Mouse (Mus musculus) erythroid progenitor cell, adult 5-6 weeks (primary cell): ENCODE data around the gene Olfr303. TPM values are rescaled to one million over a fixed set of nuclear protein-coding genes. Genes with fewer than 3 reads are reported as not detected.
"Not testable (repeated sequence)": the region's sequence is repeated elsewhere in the genome, so short reads cannot be mapped to it uniquely, and the experiment has no call there.

Source experiments
- ATAC-seq: replicated peaks from 2 replicates; pipeline ENCODE4 v1.8.0; 2016; ENCODE audit warnings: moderate number of reproducible peaks, mild to moderate bottlenecking, moderate TSS enrichment, inconsistent platforms; ENCODE audit not compliant: poor library complexity, low FRiP score, severe bottlenecking
- total RNA-seq, 2 experiments: library from RNA; stranded (forward) in 1 of 2; stranded (reverse) in 1 of 2; fragments of 150-400 nt in 1 of 2; fragments of 186-747, 209-891 nt in 1 of 2; gene quantifications; 2 replicates each; pipeline versions ENCODE4 v1.2.3 to v1.2.4; 2015 to 2017; ENCODE audit warnings: low replicate concordance in 2 of 2

Gene Olfr303
- not detected in 2 replicates for total RNA-seq (2015; ENCODE audit: low replicate concordance)
- not detected in 2 replicates for total RNA-seq (2017; ENCODE audit: low replicate concordance)

- ATAC-seq: no peak
Observed at GRCm38 (mm10) chr7:86397689-86398088, at the start of gene Olfr303. TSS of gene Olfr303 (minus strand) at chr7:86397789.

- no peak for ATAC-seq
Observed at GRCm38 (mm10) chr7:86403546-86403945, 6.0 kb upstream of the Olfr303 start, which contains the start of gene Olfr301. TSS of gene Olfr301 (plus strand) at chr7:86403846.

- no peak for ATAC-seq
Observed at GRCm38 (mm10) chr7:86386558-86386957, 11.0 kb downstream of the Olfr303 start, which contains the start of gene Olfr304. TSS of gene Olfr304 (minus strand) at chr7:86386658.

- no peak for ATAC-seq
Observed at GRCm38 (mm10) chr7:86385769-86386168, 11.8 kb downstream of the Olfr303 start.

GRCm38 (mm10) chr7:86366828-86367227 lies 30.8 kb downstream of the Olfr303 start, which contains the start of gene Olfr305:
TSS of gene Olfr305 (minus strand) at chr7:86366928.
- ATAC-seq: no peak

GRCm38 (mm10) chr7:86346296-86346695 lies 51.3 kb downstream of the Olfr303 start:
- not testable (repeated sequence) for ATAC-seq

- no peak for ATAC-seq
Observed at GRCm38 (mm10) chr7:86344253-86344652, 53.3 kb downstream of the Olfr303 start.

GRCm38 (mm10) chr7:86342881-86343565 lies 54.6 kb downstream of the Olfr303 start:
- ATAC-seq: no peak

Other genes with a start within 250 kb of the Olfr303 start
- not detected in 2 replicates for gene Vmn2r75, start 226.0 kb downstream of the Olfr303 start, total RNA-seq (2015; ENCODE audit: low replicate concordance)
- gene Vmn2r75, start 226.0 kb downstream of the Olfr303 start, total RNA-seq (2017; ENCODE audit: low replicate concordance): not detected in 2 replicates
- gene Vmn2r76, start 151.5 kb downstream of the Olfr303 start, total RNA-seq (2015; ENCODE audit: low replicate concordance): not detected in 2 replicates
- gene Vmn2r76, start 151.5 kb downstream of the Olfr303 start, total RNA-seq (2017; ENCODE audit: low replicate concordance): not detected in 2 replicates
- not detected in 2 replicates for gene Olfr310, start 120.6 kb downstream of the Olfr303 start, total RNA-seq (2015; ENCODE audit: low replicate concordance)
- not detected in 2 replicates for gene Olfr310, start 120.6 kb downstream of the Olfr303 start, total RNA-seq (2017; ENCODE audit: low replicate concordance)
- gene Olfr309, start 84.1 kb downstream of the Olfr303 start, total RNA-seq (2015; ENCODE audit: low replicate concordance): not detected in 2 replicates
- gene Olfr309, start 84.1 kb downstream of the Olfr303 start, total RNA-seq (2017; ENCODE audit: low replicate concordance): not detected in 2 replicates
- gene Olfr308, start 72.2 kb downstream of the Olfr303 start, total RNA-seq (2015; ENCODE audit: low replicate concordance): not detected in 2 replicates
- not detected in 2 replicates for gene Olfr308, start 72.2 kb downstream of the Olfr303 start, total RNA-seq (2017; ENCODE audit: low replicate concordance)
- not detected in 2 replicates for gene Olfr307, start 60.2 kb downstream of the Olfr303 start, total RNA-seq (2015; ENCODE audit: low replicate concordance)
- not detected in 2 replicates for gene Olfr307, start 60.2 kb downstream of the Olfr303 start, total RNA-seq (2017; ENCODE audit: low replicate concordance)
- gene Olfr305, start 30.9 kb downstream of the Olfr303 start, total RNA-seq (2015; ENCODE audit: low replicate concordance): not detected in 2 replicates
- not detected in 2 replicates for gene Olfr305, start 30.9 kb downstream of the Olfr303 start, total RNA-seq (2017; ENCODE audit: low replicate concordance)
- not detected in 2 replicates for gene Olfr304, start 11.1 kb downstream of the Olfr303 start, total RNA-seq (2015; ENCODE audit: low replicate concordance)
- gene Olfr304, start 11.1 kb downstream of the Olfr303 start, total RNA-seq (2017; ENCODE audit: low replicate concordance): not detected in 2 replicates
- gene Olfr301, start 6.1 kb upstream of the Olfr303 start, total RNA-seq (2015; ENCODE audit: low replicate concordance): not detected in 2 replicates
- gene Olfr301, start 6.1 kb upstream of the Olfr303 start, total RNA-seq (2017; ENCODE audit: low replicate concordance): not detected in 2 replicates
- gene Olfr299, start 62.1 kb upstream of the Olfr303 start, total RNA-seq (2015; ENCODE audit: low replicate concordance): not detected in 2 replicates
- not detected in 2 replicates for gene Olfr299, start 62.1 kb upstream of the Olfr303 start, total RNA-seq (2017; ENCODE audit: low replicate concordance)
- gene Olfr298, start 94.7 kb upstream of the Olfr303 start, total RNA-seq (2015; ENCODE audit: low replicate concordance): not detected in 2 replicates
- gene Olfr298, start 94.7 kb upstream of the Olfr303 start, total RNA-seq (2017; ENCODE audit: low replicate concordance): not detected in 2 replicates
- gene Olfr297, start 122.2 kb upstream of the Olfr303 start, total RNA-seq (2015; ENCODE audit: low replicate concordance): not detected in 2 replicates
- gene Olfr297, start 122.2 kb upstream of the Olfr303 start, total RNA-seq (2017; ENCODE audit: low replicate concordance): not detected in 2 replicates
- not detected in 2 replicates for gene Olfr295, start 186.1 kb upstream of the Olfr303 start, total RNA-seq (2015; ENCODE audit: low replicate concordance)
- gene Olfr295, start 186.1 kb upstream of the Olfr303 start, total RNA-seq (2017; ENCODE audit: low replicate concordance): not detected in 2 replicates
- not detected in 2 replicates for gene Olfr294, start 218.9 kb upstream of the Olfr303 start, total RNA-seq (2015; ENCODE audit: low replicate concordance)
- gene Olfr294, start 218.9 kb upstream of the Olfr303 start, total RNA-seq (2017; ENCODE audit: low replicate concordance): not detected in 2 replicates